Mouse (Mus musculus): Measurements from ENCODE around the gene Tgfb3. TPM values are rescaled to one million over a fixed set of nuclear protein-coding genes. Genes with fewer than 3 reads are reported as not detected.

The Tgfb3 gene
- polyA plus RNA-seq, 1 experiment from 2014 or later, result 27.5 TPM

DNA sequence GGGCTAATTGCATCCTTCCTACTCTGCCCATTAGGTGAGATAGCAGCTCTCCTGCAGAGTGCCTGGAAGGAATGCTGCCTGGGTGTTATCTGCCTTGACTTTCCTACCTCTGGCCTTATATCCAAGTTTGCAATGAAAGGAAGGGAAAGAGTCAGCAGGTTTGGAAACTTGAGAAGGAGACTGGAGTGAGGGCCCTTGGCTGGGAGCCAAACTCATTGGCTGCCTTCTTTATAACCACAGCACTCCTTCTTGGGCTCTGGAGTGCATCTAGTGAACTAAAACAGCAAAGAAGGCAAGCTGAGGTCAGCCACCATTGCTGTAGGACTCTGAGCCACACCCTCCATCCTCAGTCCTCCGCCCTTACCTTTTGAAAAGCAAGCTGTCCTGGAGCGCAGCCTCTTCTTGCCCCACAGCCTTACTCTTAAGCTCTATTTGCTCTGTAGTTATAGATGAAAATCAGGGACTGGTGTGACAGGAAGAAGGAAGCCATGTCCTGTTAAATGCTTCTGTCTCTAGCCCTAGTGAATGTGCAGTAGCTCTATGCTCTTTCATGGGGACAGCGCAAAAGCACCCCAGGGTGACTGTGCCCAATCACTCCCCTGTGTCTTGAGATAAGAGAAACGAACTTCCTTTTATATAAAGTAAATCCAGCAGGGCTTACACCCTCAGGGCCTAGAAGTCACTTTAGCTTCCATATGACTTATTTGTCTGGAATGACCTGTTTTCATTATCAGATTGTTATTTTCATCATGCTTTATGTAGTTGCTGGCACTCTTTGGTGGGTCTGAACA, 55.6 kb downstream of the Tgfb3 start:
- Histone ChIP-seq H3K27ac (ENCODE audit: low read length) (peak overlapping the region; percentile 68; the same call in 1 of the 2 replicates), H3K4me2 (replicated peaks; ENCODE audit: low read depth, low read length) (no peak overlapping the region), H3K4me1 (ENCODE audit: control insufficient read depth, insufficient read depth, low read length) (peaks cover 17% of the 10 kb centered on the region; the same call in 1 of the 2 replicates), H3K36me3 (ENCODE audit: control insufficient read depth, insufficient read depth, low read length) (no peaks in the 10 kb centered on the region; the same call in 1 of the 2 replicates), H3K9me3 (ENCODE audit: control insufficient read depth, low read depth, low read length) (no peaks in the 10 kb centered on the region), H3K27me3 (ENCODE audit: control insufficient read depth, insufficient read depth, low read length) (no peaks in the 10 kb centered on the region), H3K4me3 (ENCODE audit: low read depth, low read length) (no peak overlapping the region), H3K9ac (replicated peaks; ENCODE audit: low read depth, low read length) (no peak overlapping the region)
- ATAC-seq (ENCODE audit: insufficient number of reproducible peaks, insufficient read depth, low FRiP score, low read depth), result 0 out of 2 replicates have a peak, but pooled peaks have one; percentile 51
- WGBS, result 59% methylated on average over 4 of the region's 4 CpGs

- Histone ChIP-seq H3K36me3 (ENCODE audit: control insufficient read depth, insufficient read depth, low read length) (no peaks in the 10 kb centered on the region; the same call in 1 of the 2 replicates), H3K4me1 (ENCODE audit: control insufficient read depth, insufficient read depth, low read length) (peaks cover 17% of the 10 kb centered on the region; the same call in 1 of the 2 replicates), H3K27me3 (ENCODE audit: control insufficient read depth, insufficient read depth, low read length) (no peaks in the 10 kb centered on the region), H3K4me3 (ENCODE audit: low read depth, low read length) (no peak overlapping the region), H3K4me2 (replicated peaks; ENCODE audit: low read depth, low read length) (no peak overlapping the region), H3K27ac (ENCODE audit: low read length) (peak overlapping the region; percentile 68; the same call in 1 of the 2 replicates), H3K9ac (replicated peaks; ENCODE audit: low read depth, low read length) (no peak overlapping the region), H3K9me3 (ENCODE audit: control insufficient read depth, low read depth, low read length) (no peaks in the 10 kb centered on the region)
- 44% methylated on average over 9 of the region's 9 CpGs for WGBS
- ATAC-seq (ENCODE audit: insufficient number of reproducible peaks, insufficient read depth, low FRiP score, low read depth), result no peak
Observed at GRCm38 (mm10) chr12:86022282-86022984, 56.4 kb downstream of the Tgfb3 start.

DNA sequence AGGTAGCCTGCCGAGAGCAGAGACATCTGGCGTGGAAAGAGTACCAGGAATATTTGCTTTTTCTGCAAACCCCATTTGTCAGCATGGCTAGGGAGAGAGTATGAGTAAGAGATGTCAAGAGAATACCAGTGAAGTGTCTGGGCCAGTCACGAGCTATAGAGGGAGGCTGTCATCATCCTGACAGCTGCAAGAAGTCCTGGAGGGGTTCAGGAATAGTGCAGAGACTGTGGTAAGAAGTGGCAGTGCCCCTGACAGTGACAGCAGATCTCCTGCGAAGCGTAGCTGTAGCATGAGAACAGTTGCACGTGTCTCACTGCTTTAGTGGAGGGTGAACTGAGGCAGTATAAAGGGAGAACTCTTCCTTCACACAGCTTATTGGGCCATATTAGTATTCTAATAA, 57.3 kb downstream of the Tgfb3 start:
- H3K9me3 ChIP-seq (ENCODE audit: control insufficient read depth, low read depth, low read length), result no peaks in the 10 kb centered on the region
- no peak overlapping the region; the same call in 1 of the 2 replicates for H3K27ac ChIP-seq (ENCODE audit: low read length)
- ATAC-seq (ENCODE audit: insufficient number of reproducible peaks, insufficient read depth, low FRiP score, low read depth), result no peak
- no peak overlapping the region for H3K4me2 ChIP-seq (replicated peaks; ENCODE audit: low read depth, low read length)
- H3K9ac ChIP-seq (replicated peaks; ENCODE audit: low read depth, low read length), result no peak overlapping the region
- H3K36me3 ChIP-seq (ENCODE audit: control insufficient read depth, insufficient read depth, low read length), result no peaks in the 10 kb centered on the region
- WGBS, result 63% methylated on average over 6 of the region's 6 CpGs
- H3K27me3 ChIP-seq (ENCODE audit: control insufficient read depth, insufficient read depth, low read length), result no peaks in the 10 kb centered on the region
- peaks cover 17% of the 10 kb centered on the region; the same call in 1 of the 2 replicates for H3K4me1 ChIP-seq (ENCODE audit: control insufficient read depth, insufficient read depth, low read length)
- no peak overlapping the region for H3K4me3 ChIP-seq (ENCODE audit: low read depth, low read length)

- Histone ChIP-seq H3K4me1 (ENCODE audit: control insufficient read depth, insufficient read depth, low read length) (peaks cover 3% of the 10 kb centered on the region; the same call in 1 of the 2 replicates), H3K27me3 (ENCODE audit: control insufficient read depth, insufficient read depth, low read length) (no peaks in the 10 kb centered on the region), H3K36me3 (ENCODE audit: control insufficient read depth, insufficient read depth, low read length) (no peaks in the 10 kb centered on the region), H3K4me2 (replicated peaks; ENCODE audit: low read depth, low read length) (no peak overlapping the region), H3K9me3 (ENCODE audit: control insufficient read depth, low read depth, low read length) (no peaks in the 10 kb centered on the region), H3K9ac (replicated peaks; ENCODE audit: low read depth, low read length) (no peak overlapping the region), H3K4me3 (ENCODE audit: low read depth, low read length) (no peak overlapping the region), H3K27ac (ENCODE audit: low read length) (no peak overlapping the region)
- 54% methylated on average over 5 of the region's 5 CpGs for WGBS
- no peak for ATAC-seq (ENCODE audit: insufficient number of reproducible peaks, insufficient read depth, low FRiP score, low read depth)
Observed at GRCm38 (mm10) chr12:86017360-86017759, 61.5 kb downstream of the Tgfb3 start.

DNA sequence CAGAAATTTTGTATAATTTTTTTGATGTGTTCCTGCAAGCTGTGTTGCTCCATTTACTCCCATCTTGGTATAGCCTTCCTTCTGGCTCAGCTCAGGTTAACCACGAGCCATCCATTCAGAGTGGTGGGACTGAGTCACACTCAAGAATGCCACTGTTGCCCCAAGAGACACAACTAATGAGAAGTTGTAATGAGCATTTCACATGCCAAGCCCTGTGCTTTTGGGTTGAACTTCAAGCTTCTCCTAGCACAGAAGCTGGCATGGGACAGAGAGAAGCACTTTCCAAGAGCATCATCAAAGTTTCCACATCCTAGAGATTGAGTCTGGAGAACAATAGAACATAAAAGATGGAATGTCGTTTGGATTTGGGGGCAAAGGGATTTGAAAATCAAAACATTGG, 63.7 kb downstream of the Tgfb3 start:
- H3K36me3 ChIP-seq (ENCODE audit: control insufficient read depth, insufficient read depth, low read length), result no peaks in the 10 kb centered on the region
- H3K27me3 ChIP-seq (ENCODE audit: control insufficient read depth, insufficient read depth, low read length), result no peaks in the 10 kb centered on the region
- H3K9ac ChIP-seq (replicated peaks; ENCODE audit: low read depth, low read length), result no peak overlapping the region
- no peak overlapping the region for H3K4me2 ChIP-seq (replicated peaks; ENCODE audit: low read depth, low read length)
- no peak overlapping the region for H3K27ac ChIP-seq (ENCODE audit: low read length)
- H3K4me3 ChIP-seq (ENCODE audit: low read depth, low read length), result no peak overlapping the region
- no peaks in the 10 kb centered on the region for H3K9me3 ChIP-seq (ENCODE audit: control insufficient read depth, low read depth, low read length)
- ATAC-seq (ENCODE audit: insufficient number of reproducible peaks, insufficient read depth, low FRiP score, low read depth), result no peak
- 76% methylated on average over 2 of the region's 2 CpGs for WGBS
- H3K4me1 ChIP-seq (ENCODE audit: control insufficient read depth, insufficient read depth, low read length), result no peaks in the 10 kb centered on the region

- no peak for ATAC-seq (ENCODE audit: insufficient number of reproducible peaks, insufficient read depth, low FRiP score, low read depth)
- no peak overlapping the region for H3K4me3 ChIP-seq (ENCODE audit: low read depth, low read length)
- no peaks in the 10 kb centered on the region for H3K36me3 ChIP-seq (ENCODE audit: control insufficient read depth, insufficient read depth, low read length)
- no peaks in the 10 kb centered on the region for H3K4me1 ChIP-seq (ENCODE audit: control insufficient read depth, insufficient read depth, low read length)
- WGBS, result 80% methylated on average over 3 of the region's 3 CpGs
- no peak overlapping the region for H3K9ac ChIP-seq (replicated peaks; ENCODE audit: low read depth, low read length)
- H3K27ac ChIP-seq (ENCODE audit: low read length), result no peak overlapping the region
- H3K4me2 ChIP-seq (replicated peaks; ENCODE audit: low read depth, low read length), result no peak overlapping the region
- H3K9me3 ChIP-seq (ENCODE audit: control insufficient read depth, low read depth, low read length), result no peaks in the 10 kb centered on the region
- H3K27me3 ChIP-seq (ENCODE audit: control insufficient read depth, insufficient read depth, low read length), result no peaks in the 10 kb centered on the region
Observed at GRCm38 (mm10) chr12:86014621-86015020, 64.2 kb downstream of the Tgfb3 start.

DNA sequence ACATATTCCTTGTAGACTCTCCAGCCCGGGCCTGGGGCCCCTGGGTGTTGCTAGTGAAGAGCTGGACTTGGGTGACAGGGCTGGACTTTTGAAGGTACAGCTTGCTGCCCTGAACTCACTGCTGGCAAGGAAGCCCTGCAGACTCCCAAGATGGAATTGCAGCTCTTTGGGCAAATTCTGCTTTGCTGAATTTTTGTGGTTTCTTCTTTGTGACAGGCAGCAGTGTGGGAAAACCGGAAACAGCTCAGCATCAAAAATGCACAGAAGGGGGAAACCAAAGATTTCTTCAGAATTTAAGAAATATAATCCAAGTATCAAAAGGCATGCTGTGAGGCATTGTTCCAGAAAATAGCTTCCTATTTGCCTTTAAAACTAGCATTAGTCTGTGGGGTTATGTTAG, 64.7 kb downstream of the Tgfb3 start:
- Histone ChIP-seq H3K36me3 (ENCODE audit: control insufficient read depth, insufficient read depth, low read length) (no peaks in the 10 kb centered on the region), H3K4me1 (ENCODE audit: control insufficient read depth, insufficient read depth, low read length) (no peaks in the 10 kb centered on the region), H3K27ac (ENCODE audit: low read length) (no peak overlapping the region), H3K4me2 (replicated peaks; ENCODE audit: low read depth, low read length) (no peak overlapping the region), H3K27me3 (ENCODE audit: control insufficient read depth, insufficient read depth, low read length) (no peaks in the 10 kb centered on the region), H3K9me3 (ENCODE audit: control insufficient read depth, low read depth, low read length) (no peaks in the 10 kb centered on the region), H3K9ac (replicated peaks; ENCODE audit: low read depth, low read length) (no peak overlapping the region), H3K4me3 (ENCODE audit: low read depth, low read length) (no peak overlapping the region)
- ATAC-seq (ENCODE audit: insufficient number of reproducible peaks, insufficient read depth, low FRiP score, low read depth), result no peak
- WGBS, result 84% methylated on average over 2 of the region's 2 CpGs

GRCm38 (mm10) chr12:86012195-86012594, 66.6 kb downstream of the Tgfb3 start:
- H3K9me3 ChIP-seq (ENCODE audit: control insufficient read depth, low read depth, low read length), result no peaks in the 10 kb centered on the region

More at GRCm38 (mm10) chr12:86012195-86012594, 66.6 kb downstream of the Tgfb3 start:
- Histone ChIP-seq H3K4me1 (ENCODE audit: control insufficient read depth, insufficient read depth, low read length) (peaks cover 10% of the 10 kb centered on the region; the same call in 1 of the 2 replicates), H3K4me2 (replicated peaks; ENCODE audit: low read depth, low read length) (no peak overlapping the region), H3K4me3 (ENCODE audit: low read depth, low read length) (no peak overlapping the region), H3K27me3 (ENCODE audit: control insufficient read depth, insufficient read depth, low read length) (no peaks in the 10 kb centered on the region), H3K36me3 (ENCODE audit: control insufficient read depth, insufficient read depth, low read length) (no peaks in the 10 kb centered on the region), H3K9ac (replicated peaks; ENCODE audit: low read depth, low read length) (no peak overlapping the region), H3K27ac (ENCODE audit: low read length) (no peak overlapping the region)
- no peak for ATAC-seq (ENCODE audit: insufficient number of reproducible peaks, insufficient read depth, low FRiP score, low read depth)
- 69% methylated on average over 2 of the region's 2 CpGs for WGBS

Measured in stomach, embryonic 14.5 days (tissue).